Mouse (Mus musculus): Measurements from ENCODE around the gene Bhlha15. TPM values are rescaled to one million over a fixed set of nuclear protein-coding genes. Genes with fewer than 3 reads are reported as not detected.

The Bhlha15 gene
- total RNA-seq, 2 experiments from 2014 or later = not detected

DNA sequence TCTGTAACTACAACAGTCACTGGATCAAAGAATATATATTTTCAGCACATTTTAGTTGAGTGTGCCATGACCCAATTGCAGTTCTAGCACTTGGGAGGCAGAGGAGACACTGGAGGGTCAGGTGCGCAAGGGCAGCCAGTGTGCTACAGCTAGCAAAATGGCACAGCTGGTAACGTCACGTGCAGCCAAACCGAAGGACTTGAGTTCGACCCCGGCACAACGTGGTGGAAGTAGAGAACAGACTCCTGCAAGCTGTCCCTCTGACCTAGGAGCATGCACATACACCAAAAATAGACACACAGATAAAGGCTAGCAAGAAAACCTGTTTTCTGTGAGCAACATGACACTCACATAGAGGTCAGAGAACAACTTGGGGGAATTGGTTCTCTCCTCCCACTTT is 759 bp upstream of the Bhlha15 start:
- intact Hi-C loops (cut with DNase I) = no loop called here
- DNase-seq = no peak

DNA sequence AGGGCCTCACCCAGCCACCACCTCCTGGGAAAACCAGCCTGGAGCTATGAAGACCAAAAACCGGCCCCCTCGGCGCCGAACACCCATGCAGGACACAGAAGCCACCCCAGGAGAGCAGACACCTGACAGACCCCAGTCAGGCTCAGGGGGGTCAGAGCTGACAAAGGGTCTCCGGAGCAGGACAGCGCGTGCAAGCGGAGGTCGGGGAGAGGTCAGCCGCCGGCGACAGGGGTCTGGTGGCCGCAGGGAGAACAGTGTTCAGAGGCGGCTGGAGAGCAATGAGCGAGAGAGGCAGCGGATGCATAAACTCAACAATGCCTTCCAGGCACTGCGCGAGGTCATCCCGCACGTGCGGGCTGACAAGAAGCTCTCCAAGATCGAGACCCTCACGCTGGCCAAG is 940 bp downstream of the Bhlha15 start:
- DNase-seq = no peak
- intact Hi-C loops (cut with DNase I) = no loop called here

DNA sequence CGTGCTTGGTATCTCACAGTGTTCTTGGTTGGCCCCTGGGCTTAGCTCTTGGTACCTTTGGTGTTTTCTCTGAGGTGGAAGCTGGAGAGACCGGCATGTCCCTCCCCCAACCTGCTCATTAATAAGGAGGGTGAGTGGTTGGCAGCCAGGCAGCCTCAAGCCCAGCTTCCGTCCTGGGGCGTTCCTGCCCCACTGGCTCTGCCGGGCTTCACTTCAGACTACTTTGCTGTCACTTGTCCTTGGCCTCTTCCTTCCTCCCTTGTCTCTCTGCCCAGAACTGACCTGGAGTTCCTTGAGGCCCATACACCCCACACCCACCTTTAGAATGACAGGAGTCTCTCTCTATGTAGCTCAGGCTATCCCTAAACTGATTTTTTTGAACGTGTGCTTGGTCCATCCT is 2.6 kb downstream of the Bhlha15 start:
- DNase-seq = no peak
- intact Hi-C loops (cut with DNase I) = no loop called here

DNA sequence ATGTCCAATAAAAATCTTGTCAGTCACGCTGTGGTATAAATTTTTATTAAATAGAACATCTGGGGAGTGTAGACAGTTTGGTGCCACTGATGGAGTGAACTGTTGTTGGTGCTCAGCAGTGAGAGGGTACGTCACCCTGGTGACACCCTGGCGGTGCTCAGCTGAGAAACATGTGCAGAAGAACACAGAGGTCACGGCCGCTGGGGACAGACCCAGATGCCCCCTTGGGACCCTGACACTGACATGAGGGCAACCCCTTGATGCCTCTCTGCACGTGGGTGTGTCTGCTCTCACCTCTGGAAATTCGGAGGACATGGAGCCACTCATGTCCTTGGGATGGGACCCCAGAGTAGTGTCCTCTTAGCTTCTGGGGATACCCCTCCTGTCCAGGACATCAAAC is 4.3 kb downstream of the Bhlha15 start:
- intact Hi-C loops (cut with DNase I) = no loop called here
- no peak for DNase-seq

DNA sequence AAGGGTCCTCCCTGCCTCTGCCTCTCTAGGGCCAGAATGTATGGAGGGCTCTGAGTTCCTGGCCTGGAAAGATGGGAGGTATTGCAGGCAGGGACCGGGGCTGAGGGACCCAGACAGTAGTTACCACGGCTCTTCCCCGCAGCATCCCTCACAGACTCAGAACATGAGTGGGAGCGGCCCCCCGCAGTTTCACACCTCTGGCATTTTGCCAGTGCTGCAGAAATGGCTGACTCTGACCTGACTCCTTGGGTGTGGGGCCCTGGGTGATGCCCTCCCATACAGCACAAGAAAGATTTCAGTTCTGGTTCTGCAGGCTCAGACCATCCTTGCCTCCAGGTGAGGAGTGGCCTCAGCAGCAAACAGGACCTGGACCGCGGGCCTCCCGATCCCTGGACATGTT is 5.5 kb downstream of the Bhlha15 start:
- intact Hi-C loops (cut with DNase I) = no loop called here
- DNase-seq = no peak

DNA sequence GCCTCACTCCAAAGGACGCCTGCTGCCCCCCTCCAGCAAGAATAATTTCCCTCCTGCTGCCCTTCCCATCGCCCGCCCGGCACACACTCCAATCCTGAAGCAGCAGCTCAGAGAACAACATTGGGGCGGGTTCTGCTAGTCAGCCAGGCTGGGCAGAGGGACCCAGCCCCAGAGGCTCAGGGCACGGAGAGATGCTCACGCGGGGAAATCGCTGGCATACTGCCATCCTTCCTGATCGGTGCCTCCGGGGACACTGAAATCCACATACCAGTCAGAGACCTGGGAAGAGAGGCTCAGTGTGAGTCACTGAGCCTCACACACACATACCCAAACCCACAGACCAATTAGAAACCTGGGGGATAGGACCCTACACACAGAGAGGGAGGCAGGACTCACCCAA is 10.5 kb downstream of the Bhlha15 start:
- DNase-seq = no peak
- intact Hi-C loops (cut with DNase I) = loop anchor here (10.0 kb wide), 1 partner anchor 534 kb away; no protein-coding TSS in a partner anchor

DNA sequence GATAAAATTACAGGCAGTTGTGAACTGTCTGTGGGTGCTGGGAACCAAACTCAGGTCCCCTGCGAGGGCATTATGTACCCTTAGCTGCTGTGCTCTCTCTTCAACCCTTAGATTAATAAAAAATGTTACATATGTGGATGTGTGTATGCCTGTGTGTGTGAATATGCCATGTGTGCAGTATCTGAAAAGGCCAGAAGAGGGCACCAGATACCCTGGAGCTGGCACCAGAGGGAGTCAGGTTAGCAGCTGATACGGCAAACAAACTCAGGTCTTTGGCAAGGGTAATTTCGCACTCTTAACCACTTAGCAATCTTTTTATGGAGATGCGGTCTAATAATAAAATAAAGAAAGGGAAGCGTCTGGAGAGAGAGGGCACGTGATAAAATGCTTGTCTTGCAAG is 12.3 kb downstream of the Bhlha15 start:
- no peak for DNase-seq
- intact Hi-C loops (cut with DNase I) = loop anchor here (10.0 kb wide), 1 partner anchor 532 kb away; no protein-coding TSS in a partner anchor

DNA sequence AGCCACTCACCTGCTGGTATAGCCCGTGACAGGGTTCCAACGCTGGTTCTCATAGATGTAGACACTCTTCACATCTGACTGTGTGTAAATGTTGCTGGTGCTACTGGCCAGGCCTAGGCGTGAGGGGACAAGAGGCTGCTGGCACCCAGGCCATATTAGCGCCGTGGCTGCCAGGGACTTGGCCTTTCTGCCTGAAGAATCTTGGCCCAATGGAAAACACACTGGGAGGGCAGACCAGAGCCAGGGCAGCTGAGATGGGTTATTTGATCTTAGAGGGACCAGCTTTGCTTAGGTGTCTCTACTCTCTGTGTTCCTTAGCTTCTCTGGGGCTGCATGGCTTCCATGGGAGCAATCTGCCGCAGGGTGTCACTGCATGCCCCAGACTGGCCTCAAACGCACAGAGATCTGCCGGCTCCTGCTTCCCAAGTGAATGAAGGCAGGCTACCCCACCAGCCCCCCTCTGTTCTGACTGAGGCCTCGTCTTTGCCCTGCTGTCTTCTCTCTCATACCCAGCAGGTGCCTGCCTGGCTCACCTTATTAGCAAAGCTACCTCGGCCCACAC is 13.4 kb downstream of the Bhlha15 start:
- intact Hi-C loops (cut with DNase I) = loop anchor here (10.0 kb wide), 1 partner anchor 531 kb away; no protein-coding TSS in a partner anchor
- DNase-seq = no peak

DNA sequence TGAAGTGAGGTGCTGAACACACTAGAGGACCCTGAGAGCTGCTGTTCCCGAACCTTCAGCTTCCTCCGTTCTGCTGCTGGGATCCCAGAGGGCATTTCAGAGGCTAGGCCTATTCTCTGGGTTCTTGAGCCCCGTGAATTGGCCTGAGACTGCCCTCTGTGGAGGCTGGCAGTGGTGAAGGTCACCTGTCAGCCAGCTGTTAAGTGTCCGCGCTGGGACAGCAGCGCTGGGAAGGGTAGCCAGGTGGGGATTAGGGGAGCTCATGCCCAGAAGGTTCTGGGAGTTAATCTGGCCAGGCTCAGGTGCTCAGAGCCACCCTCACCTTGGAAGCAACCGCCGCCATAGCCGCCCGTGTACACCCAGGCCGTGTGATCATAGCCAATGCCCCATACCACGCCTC is 14.2 kb downstream of the Bhlha15 start:
- no peak for DNase-seq
- intact Hi-C loops (cut with DNase I) = loop anchor here (10.0 kb wide), 1 partner anchor 530 kb away; no protein-coding TSS in a partner anchor

DNA sequence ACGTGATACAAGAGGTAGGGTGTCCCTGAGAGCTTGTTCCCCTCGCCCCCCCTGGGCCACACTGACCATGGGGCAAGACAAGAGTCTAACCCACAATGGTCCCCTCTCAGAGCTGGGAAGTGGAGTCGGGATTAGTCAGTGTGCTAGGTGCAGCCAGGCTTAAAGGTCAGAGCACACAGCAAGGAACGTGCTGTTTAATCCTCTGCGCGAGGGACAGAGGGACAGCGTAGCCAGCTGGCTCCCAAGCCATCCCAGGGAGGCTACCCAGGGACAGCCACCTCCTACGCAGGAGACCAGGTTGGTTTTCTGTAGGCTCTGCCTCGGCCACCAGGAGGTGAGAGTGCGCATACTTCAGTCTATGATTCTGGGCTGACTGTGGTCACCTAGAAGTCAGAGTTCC is 14.8 kb downstream of the Bhlha15 start:
- intact Hi-C loops (cut with DNase I) = loop anchor here (10.0 kb wide), 1 partner anchor 530 kb away; no protein-coding TSS in a partner anchor
- DNase-seq = no peak

DNA sequence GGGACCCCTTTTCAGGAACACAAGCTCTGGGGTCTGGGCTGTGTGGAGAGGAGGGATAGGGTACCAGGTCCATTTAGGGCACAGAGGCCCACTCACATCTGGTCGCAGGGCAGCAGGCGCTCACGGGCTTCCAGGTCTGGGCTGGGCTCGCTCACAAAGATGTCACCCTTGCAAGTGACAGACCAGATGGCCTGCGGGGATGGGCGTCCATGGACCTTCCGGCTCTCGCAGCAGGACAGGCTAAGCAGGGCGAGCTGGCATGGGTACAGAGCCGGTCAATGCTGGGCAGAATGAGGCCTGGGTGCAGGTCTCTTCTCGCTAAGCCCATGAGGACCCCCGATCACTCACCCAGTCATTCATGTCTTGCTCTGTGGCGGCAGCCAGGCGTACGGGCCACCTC is 16.0 kb downstream of the Bhlha15 start:
- intact Hi-C loops (cut with DNase I) = loop anchor here (10.0 kb wide), 1 partner anchor 529 kb away; no protein-coding TSS in a partner anchor

DNA sequence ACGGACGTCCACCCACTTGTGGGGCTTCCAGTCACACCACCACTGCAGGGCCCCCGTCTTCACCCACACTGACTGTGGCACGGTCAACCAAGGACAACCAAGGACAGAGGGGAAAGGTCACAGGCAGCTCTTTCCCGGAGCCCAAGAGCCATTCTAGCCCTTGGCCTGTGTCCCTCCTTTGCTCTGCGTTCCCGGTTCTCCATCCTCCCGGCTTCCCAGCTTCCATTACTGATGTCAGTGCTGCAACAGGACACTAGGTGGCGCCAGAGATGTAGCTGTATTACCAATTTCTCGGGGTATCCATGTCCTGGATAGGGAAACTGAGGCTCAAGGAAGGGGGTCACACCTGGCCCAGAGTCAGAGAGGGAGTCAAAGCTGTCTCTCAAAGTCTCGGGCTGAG is 17.4 kb downstream of the Bhlha15 start:
- DNase-seq = peak; percentile 40 to 65
- intact Hi-C loops (cut with DNase I) = loop anchor here (10.0 kb wide), 1 partner anchor 527 kb away; no protein-coding TSS in a partner anchor

More for the DNA sequence above, 16.0 kb downstream of the Bhlha15 start:
- DNase-seq = no peak

DNA sequence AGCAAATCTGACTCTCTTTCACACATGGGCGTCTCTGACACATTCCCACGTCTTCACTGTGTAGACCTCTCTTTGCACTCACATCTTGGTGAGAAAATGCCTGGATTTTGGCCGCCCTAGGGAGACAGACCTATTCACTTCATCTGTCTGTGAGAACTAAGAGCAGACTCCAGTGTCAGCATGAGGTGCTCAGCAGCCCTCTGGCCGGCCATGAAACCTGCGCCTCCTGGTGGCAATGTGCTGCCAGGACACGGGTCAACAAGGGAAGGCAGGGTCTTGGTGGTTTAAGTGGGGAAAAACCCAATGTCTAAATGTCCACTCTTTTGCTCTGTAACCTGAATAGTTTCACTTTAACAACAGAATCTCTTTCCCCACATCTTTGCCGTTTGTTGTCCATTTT is 24.4 kb downstream of the Bhlha15 start:
- peak; percentile 45 to 70 for DNase-seq
- intact Hi-C loops (cut with DNase I) = loop anchor here (5.0 kb wide), 1 partner anchor 172 kb away; no protein-coding TSS in a partner anchor

DNA sequence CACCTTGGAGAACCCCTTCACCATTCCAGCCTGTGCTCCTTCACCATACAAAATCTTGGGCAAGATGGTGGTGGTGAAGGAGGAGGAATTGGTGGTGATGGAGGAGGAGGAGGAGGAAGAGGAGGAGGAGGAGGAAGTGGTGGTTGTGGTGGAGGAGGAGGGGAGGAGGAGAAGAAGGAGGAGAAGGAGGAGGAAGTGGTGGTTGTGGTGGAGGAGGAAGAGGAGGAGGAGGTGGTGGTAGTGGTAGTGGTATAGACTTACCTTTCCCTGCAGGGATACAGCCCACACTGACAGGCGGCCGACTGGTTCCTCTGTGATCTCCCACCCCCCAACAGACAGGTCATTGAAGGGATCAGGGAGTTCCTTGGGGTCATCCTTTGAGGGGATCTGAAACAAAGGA is 25.9 kb downstream of the Bhlha15 start:
- intact Hi-C loops (cut with DNase I) = no loop called here
- DNase-seq = no peak

DNA sequence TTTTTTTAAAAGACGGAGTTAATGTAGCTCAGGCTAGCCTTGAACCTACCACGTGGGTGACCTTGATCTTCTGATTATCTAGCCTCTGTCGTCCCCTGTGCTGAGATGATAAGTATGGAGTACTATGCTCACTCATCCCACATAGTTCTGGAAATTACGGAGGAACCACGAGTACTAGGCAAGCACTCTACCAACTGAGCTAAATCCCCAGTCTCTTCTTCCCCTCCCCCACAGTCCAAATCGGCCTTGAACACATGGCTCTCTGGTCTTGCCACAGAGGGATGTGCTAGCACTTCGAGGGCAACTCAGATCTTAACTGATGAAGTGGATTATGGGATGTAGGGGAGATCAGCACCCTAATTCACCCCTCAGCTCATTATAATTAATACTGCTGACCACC is 28.0 kb downstream of the Bhlha15 start:
- intact Hi-C loops (cut with DNase I) = no loop called here
- no peak for DNase-seq

DNA sequence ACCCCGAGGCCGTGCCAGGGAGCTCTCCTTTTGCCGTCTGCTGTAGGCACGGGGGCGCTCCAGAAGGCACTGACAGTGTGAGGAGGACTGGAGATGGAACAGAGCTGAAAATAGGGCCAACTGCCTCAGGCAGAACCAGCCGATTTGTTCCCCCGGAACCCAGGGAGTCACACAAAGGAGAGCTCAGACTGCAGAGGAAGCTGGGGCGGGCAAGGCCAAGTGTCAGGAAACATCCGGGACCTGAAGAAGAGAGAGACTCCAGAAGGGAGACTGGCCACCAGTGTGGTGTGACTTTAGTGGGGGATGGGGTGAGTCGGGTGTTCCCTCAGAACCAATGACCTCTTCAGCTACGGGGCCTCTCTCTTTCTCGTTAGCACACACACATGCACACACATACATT is 29.2 kb downstream of the Bhlha15 start:
- DNase-seq = no peak

DNA sequence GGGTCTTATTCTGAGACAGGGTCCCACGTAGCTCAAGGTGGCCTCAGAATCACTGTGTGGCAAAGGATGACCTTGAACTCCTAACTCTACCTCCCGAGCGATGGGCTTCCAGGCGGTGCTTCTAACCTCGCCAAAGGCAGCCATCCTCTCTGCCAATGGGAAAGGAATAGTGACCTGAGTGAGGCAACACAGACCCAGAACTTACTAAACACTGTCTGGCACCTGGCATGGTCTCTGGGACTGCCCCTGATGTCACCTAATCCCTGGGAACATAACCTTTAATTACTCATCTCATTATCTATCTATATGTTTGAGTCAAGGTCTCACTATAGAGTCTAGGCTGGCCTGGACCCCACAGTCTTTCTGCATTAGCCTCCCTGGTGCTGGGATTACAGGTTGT is 29.9 kb downstream of the Bhlha15 start:
- intact Hi-C loops (cut with DNase I) = no loop called here
- no peak for DNase-seq

More for the DNA sequence above, 29.2 kb downstream of the Bhlha15 start:
- intact Hi-C loops (cut with DNase I) = no loop called here

DNA sequence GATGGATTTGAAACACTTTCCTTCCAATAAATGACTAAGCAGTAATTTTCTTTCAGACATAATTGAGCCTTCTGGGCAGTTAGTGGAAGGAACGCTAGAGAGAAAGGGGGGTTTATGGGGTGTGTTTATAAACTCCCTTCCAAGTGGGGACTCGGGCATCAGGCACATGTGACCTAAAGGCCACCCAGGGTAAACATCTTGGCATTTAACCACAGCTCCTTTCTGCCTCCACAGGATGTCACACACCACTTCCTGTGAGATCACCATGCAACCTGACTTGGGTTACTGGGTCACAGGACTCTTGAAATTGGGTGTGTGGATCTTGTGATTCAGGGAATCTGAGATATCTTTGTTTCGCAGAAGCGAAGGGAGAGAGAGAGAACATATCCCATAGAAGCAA is 31.2 kb downstream of the Bhlha15 start:
- intact Hi-C loops (cut with DNase I) = no loop called here
- DNase-seq = no peak

DNA sequence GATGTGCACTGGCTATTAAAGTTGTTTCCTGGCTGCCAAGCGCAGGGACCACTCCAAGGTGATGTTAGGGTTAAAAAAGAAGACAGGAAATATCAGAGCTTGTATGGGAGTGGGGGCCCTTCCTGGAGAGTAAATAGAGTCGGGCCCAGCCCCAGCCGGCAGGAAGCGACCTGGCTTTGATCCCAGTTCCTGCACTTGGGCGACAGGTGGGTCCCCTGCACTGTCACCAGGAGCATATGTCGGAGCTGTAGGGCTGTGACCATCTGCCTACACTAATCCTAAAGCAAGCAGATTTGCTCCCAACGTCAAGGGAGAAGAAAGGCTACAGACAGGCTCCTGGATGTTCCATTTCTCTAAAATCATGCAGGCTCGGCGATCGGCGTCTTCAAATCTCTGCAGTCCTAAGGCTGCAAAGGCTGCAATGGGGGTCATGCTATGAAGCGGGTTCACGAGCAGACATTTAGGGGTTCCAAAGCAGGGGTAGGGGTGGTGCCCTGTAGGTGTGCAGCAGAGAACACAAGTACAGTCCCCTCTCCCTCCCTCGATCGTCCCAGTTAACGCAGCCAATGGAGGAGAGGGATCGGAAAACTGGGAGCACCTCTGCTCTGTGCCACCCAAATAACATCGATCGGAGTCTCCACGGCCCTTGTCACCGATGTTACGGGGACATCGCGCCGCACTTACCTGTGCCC is 32.9 kb downstream of the Bhlha15 start:
- intact Hi-C loops (cut with DNase I) = loop anchor here (2.0 kb wide), 1 partner anchor 30 kb away; no protein-coding TSS in a partner anchor
- peak; percentile 64 to 66 for DNase-seq

DNA sequence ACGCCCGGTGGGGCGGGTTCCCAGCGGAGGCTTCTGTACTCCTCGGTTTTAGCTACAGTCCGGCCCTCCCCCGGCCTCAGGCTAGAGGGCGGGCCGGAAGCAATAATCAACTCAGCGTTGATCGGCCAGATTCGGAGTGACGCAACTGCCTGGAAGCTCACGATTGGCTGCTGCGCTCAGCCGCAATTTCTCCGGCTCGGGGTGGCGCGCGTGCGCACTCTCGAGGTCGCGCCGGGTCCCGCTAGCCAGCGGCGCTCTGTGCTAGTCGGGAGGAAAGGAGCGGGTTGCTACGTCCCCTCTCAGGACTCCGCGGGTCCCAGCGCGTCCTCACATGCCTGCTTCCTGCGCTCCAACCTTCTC is 33.4 kb downstream of the Bhlha15 start, which contains the start of gene Tecpr1:
Gene Tecpr1, minus strand, starts transcription at position 113 of the 360 bp plus-strand sequence.
- DNase-seq = peak; percentile 94 to 95
- intact Hi-C loops (cut with DNase I) = loop anchor here (2.0 kb wide), 1 partner anchor 29 kb away; no protein-coding TSS in a partner anchor

DNA sequence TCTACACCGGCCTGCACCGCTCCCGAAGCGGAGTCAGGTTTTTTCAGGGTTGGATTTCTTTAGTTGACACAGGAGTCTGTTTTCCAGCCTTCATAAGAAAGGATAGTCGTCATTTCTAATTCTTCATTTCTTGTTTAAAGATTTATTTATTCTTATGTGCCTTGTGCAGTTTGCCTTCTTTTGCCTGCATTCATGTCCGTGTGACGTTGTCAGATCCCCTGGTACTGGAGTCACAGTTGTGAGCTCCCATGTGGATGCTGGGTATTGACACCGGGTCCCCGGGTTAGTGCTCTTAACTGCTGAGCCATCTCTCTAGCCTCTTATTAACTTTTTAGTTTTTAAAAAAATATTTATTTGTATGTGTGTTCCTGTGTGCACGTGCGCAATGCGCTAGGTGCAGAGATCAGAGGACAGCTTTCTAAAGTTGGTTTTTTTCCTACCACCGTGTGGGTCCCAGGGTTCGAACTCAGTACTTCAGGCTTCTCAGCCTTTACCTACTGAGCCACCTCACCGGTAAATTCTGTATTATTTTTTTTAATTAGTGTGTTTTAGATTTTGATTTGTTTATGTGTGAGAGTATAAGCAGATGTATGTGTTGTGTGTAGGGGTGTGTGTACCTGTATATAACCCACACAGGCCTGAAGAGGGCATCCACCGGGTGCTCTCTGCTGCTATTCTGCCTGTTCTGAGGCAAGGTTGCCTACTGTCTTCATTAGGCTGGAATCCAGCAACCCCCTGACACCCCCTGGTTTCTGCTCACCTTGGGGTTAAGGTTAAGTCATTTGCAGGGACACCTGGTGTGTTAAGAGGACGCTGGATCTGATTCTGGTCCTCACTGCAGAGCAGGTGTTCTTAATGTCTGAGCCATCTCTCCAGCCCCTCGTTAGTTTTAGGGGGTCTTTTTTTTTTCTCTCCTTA is 34.1 kb downstream of the Bhlha15 start:
- intact Hi-C loops (cut with DNase I) = loop anchor here (2.0 kb wide), 1 partner anchor 29 kb away; no protein-coding TSS in a partner anchor
- no peak for DNase-seq

Data from heart, postnatal 36 days (tissue).